Mouse (Mus musculus): ENCODE measurements around the gene Maco1. TPM values are rescaled to one million over a fixed set of nuclear protein-coding genes. Genes with fewer than 3 reads are reported as not detected.
A peak's percentile ranks its signal among the peaks of the same experiment; 100 is the strongest.

The Maco1 gene
- 50.0 and 53.2 TPM in 2 replicates for polyA plus RNA-seq (2011; ENCODE audit: insufficient read depth, insufficient read length, low read depth, missing spikeins)

DNA sequence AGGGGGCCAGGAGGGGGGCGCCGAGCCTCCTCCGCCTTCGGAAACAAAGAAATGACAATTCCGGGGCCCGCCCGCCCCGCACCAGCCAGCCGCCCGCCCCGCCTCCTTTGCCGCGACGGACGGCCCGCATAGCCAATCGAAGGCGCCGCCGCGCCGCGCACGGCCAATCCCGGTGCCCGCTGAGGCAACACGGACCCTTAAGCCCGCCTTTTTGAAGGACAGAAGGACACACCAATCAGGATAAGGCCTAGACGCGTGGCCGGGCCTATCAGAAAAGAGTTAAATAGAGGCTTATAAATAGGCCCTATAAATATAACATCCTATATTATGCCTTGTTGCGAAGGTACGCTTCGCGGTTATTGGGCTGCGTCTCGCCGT lies at the start of gene Maco1:
Gene Maco1, minus strand, starts transcription at position 87 of the 378 bp plus-strand sequence.
- Histone ChIP-seq H3K9me3 (replicated peaks; ENCODE audit: control insufficient read depth, insufficient read depth, low read length, poor library complexity, severe bottlenecking) (no peaks in the 10 kb centered on the region), H3K4me1 (ENCODE audit: control insufficient read depth, insufficient read depth, low read length) (peaks cover 13% of the 10 kb centered on the region), H3K4me3 (ENCODE audit: low read depth, low read length) (peak within 1 kb of the TSS; percentile 97), H3K36me3 (ENCODE audit: control insufficient read depth, insufficient read depth, low read length, poor library complexity, severe bottlenecking) (0 out of 2 replicates have a peak, but pooled peaks cover 3% of the 10 kb centered on the region), H3K27ac (ENCODE audit: insufficient read depth, low read length) (peak within 1 kb of the TSS; percentile 48), H3K9ac (ENCODE audit: low read depth, poor library complexity, severe bottlenecking) (peak within 1 kb of the TSS; percentile 98), H3K27me3 (ENCODE audit: control insufficient read depth, insufficient read depth, low read length, poor library complexity, severe bottlenecking) (no peaks in the 10 kb centered on the region)
- no peak for TF ChIP-seq EP300 (IDR thresholded peaks at IDR 0.05; ENCODE audit: insufficient read depth, low read depth, low read length)
- no peak for TF ChIP-seq CTCF (IDR thresholded peaks at IDR 0.05; ENCODE audit: low read depth, low read length)
- TF ChIP-seq POLR2A (IDR thresholded peaks at IDR 0.05; ENCODE audit: insufficient read depth, low read length), result no peak

GRCm38 (mm10) chr4:134901126-134901525 lies 48.0 kb upstream of the Maco1 start:
- Histone ChIP-seq H3K9me3 (replicated peaks; ENCODE audit: control insufficient read depth, insufficient read depth, low read length, poor library complexity, severe bottlenecking) (no peaks in the 10 kb centered on the region), H3K4me3 (ENCODE audit: low read depth, low read length) (no peak overlapping the region), H3K9ac (ENCODE audit: low read depth, poor library complexity, severe bottlenecking) (no peak overlapping the region), H3K4me1 (ENCODE audit: control insufficient read depth, insufficient read depth, low read length) (no peaks in the 10 kb centered on the region), H3K27ac (ENCODE audit: insufficient read depth, low read length) (no peak overlapping the region), H3K36me3 (ENCODE audit: control insufficient read depth, insufficient read depth, low read length, poor library complexity, severe bottlenecking) (peaks cover 57% of the 10 kb centered on the region), H3K27me3 (ENCODE audit: control insufficient read depth, insufficient read depth, low read length, poor library complexity, severe bottlenecking) (no peaks in the 10 kb centered on the region)
- TF ChIP-seq POLR2A (IDR thresholded peaks at IDR 0.05; ENCODE audit: insufficient read depth, low read length) (no peak), CTCF (IDR thresholded peaks at IDR 0.05; ENCODE audit: low read depth, low read length) (no peak), EP300 (IDR thresholded peaks at IDR 0.05; ENCODE audit: insufficient read depth, low read depth, low read length) (no peak)

- H3K4me1 ChIP-seq (ENCODE audit: control insufficient read depth, insufficient read depth, low read length), result no peaks in the 10 kb centered on the region
- TF ChIP-seq CTCF (IDR thresholded peaks at IDR 0.05; ENCODE audit: low read depth, low read length) (no peak), POLR2A (IDR thresholded peaks at IDR 0.05; ENCODE audit: insufficient read depth, low read length) (no peak), EP300 (IDR thresholded peaks at IDR 0.05; ENCODE audit: insufficient read depth, low read depth, low read length) (no peak)
- no peaks in the 10 kb centered on the region for H3K9me3 ChIP-seq (replicated peaks; ENCODE audit: control insufficient read depth, insufficient read depth, low read length, poor library complexity, severe bottlenecking)
- H3K27me3 ChIP-seq (ENCODE audit: control insufficient read depth, insufficient read depth, low read length, poor library complexity, severe bottlenecking), result no peaks in the 10 kb centered on the region
- H3K9ac ChIP-seq (ENCODE audit: low read depth, poor library complexity, severe bottlenecking), result no peak overlapping the region
- no peak overlapping the region for H3K4me3 ChIP-seq (ENCODE audit: low read depth, low read length)
- peaks cover 34% of the 10 kb centered on the region for H3K36me3 ChIP-seq (ENCODE audit: control insufficient read depth, insufficient read depth, low read length, poor library complexity, severe bottlenecking)
- no peak overlapping the region for H3K27ac ChIP-seq (ENCODE audit: insufficient read depth, low read length)
Observed at GRCm38 (mm10) chr4:134897256-134897655, 44.1 kb upstream of the Maco1 start.

DNA sequence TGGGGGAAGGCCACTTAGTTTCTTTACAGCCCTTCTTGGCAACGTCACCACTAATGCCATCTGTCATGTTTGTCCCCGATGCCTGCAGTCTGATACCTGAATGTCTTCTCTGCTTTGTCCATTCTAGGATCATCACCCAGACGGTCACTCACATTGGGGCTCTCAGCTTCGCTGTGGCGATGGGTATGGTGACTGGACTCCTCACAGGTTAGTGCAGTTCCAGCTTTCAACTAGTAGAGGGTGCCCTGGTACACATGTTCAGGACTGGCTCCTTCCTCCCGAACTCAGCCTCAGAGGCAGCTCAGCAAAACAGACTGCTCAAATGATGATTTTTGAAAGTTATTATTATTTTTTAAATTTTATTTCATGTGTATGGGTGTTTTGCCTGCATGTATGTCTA lies 39.0 kb upstream of the Maco1 start:
- Histone ChIP-seq H3K4me3 (ENCODE audit: low read depth, low read length) (no peak overlapping the region), H3K9ac (ENCODE audit: low read depth, poor library complexity, severe bottlenecking) (no peak overlapping the region), H3K27ac (ENCODE audit: insufficient read depth, low read length) (no peak overlapping the region), H3K27me3 (ENCODE audit: control insufficient read depth, insufficient read depth, low read length, poor library complexity, severe bottlenecking) (no peaks in the 10 kb centered on the region), H3K9me3 (replicated peaks; ENCODE audit: control insufficient read depth, insufficient read depth, low read length, poor library complexity, severe bottlenecking) (no peaks in the 10 kb centered on the region), H3K4me1 (ENCODE audit: control insufficient read depth, insufficient read depth, low read length) (peaks cover 1% of the 10 kb centered on the region), H3K36me3 (ENCODE audit: control insufficient read depth, insufficient read depth, low read length, poor library complexity, severe bottlenecking) (peaks cover 13% of the 10 kb centered on the region; the same call in 1 of the 2 replicates)
- TF ChIP-seq CTCF (IDR thresholded peaks at IDR 0.05; ENCODE audit: low read depth, low read length) (no peak), EP300 (IDR thresholded peaks at IDR 0.05; ENCODE audit: insufficient read depth, low read depth, low read length) (no peak), POLR2A (IDR thresholded peaks at IDR 0.05; ENCODE audit: insufficient read depth, low read length) (no peak)

DNA sequence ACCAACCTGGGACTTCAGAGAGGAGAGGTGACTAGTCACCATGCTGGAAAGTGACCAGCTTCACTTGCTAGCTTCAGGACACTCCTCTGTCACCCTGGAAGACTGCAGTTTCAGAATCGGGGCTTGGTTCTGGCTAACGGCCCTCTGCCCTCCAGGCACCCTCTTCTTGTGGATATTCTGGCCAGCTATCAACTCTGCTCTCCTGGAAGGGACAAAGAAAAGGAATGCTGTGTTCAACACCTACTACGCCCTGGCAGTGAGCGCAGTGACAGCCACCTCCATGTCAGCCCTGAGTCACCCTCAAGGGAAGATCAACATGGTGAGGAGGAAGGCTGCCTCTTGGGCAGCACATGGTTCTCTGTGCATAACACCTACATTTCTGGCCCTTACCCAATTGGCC lies 31.2 kb upstream of the Maco1 start:
- Histone ChIP-seq H3K27ac (ENCODE audit: insufficient read depth, low read length) (no peak overlapping the region), H3K36me3 (ENCODE audit: control insufficient read depth, insufficient read depth, low read length, poor library complexity, severe bottlenecking) (no peaks in the 10 kb centered on the region)

DNA sequence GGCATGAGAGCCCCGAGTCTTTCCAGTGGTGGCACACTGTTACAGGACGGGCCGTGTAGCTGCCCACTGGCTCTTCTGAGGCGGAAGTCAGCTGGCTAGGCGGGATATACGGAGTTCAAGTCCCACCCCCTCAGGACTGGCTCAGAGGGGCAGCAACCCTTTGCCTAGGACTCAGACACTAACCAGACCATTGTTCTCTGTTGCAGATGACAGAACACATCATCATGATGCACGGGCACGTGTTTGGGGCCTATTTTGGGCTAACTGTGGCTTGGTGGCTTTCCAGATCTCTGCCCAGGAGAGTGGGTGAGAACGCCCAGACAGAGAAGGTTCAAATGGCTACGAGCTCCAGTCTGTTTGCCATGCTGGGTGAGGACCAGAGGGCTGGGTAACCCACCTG lies 30.7 kb upstream of the Maco1 start:
- no peak overlapping the region for H3K27ac ChIP-seq (ENCODE audit: insufficient read depth, low read length)
- H3K27me3 ChIP-seq (ENCODE audit: control insufficient read depth, insufficient read depth, low read length, poor library complexity, severe bottlenecking), result no peaks in the 10 kb centered on the region
- no peak overlapping the region for H3K4me3 ChIP-seq (ENCODE audit: low read depth, low read length)
- no peaks in the 10 kb centered on the region for H3K9me3 ChIP-seq (replicated peaks; ENCODE audit: control insufficient read depth, insufficient read depth, low read length, poor library complexity, severe bottlenecking)
- H3K4me1 ChIP-seq (ENCODE audit: control insufficient read depth, insufficient read depth, low read length), result peaks cover 2% of the 10 kb centered on the region
- no peak for TF ChIP-seq EP300 (IDR thresholded peaks at IDR 0.05; ENCODE audit: insufficient read depth, low read depth, low read length)
- no peak for TF ChIP-seq CTCF (IDR thresholded peaks at IDR 0.05; ENCODE audit: low read depth, low read length)
- TF ChIP-seq POLR2A (IDR thresholded peaks at IDR 0.05; ENCODE audit: insufficient read depth, low read length), result no peak
- no peaks in the 10 kb centered on the region for H3K36me3 ChIP-seq (ENCODE audit: control insufficient read depth, insufficient read depth, low read length, poor library complexity, severe bottlenecking)
- H3K9ac ChIP-seq (ENCODE audit: low read depth, poor library complexity, severe bottlenecking), result no peak overlapping the region

More for the DNA sequence above, 31.2 kb upstream of the Maco1 start:
- H3K9me3 ChIP-seq (replicated peaks; ENCODE audit: control insufficient read depth, insufficient read depth, low read length, poor library complexity, severe bottlenecking), result no peaks in the 10 kb centered on the region
- H3K4me1 ChIP-seq (ENCODE audit: control insufficient read depth, insufficient read depth, low read length), result peaks cover 2% of the 10 kb centered on the region
- TF ChIP-seq POLR2A (IDR thresholded peaks at IDR 0.05; ENCODE audit: insufficient read depth, low read length) (no peak), EP300 (IDR thresholded peaks at IDR 0.05; ENCODE audit: insufficient read depth, low read depth, low read length) (no peak), CTCF (IDR thresholded peaks at IDR 0.05; ENCODE audit: low read depth, low read length) (no peak)
- H3K27me3 ChIP-seq (ENCODE audit: control insufficient read depth, insufficient read depth, low read length, poor library complexity, severe bottlenecking), result no peaks in the 10 kb centered on the region
- H3K4me3 ChIP-seq (ENCODE audit: low read depth, low read length), result no peak overlapping the region
- H3K9ac ChIP-seq (ENCODE audit: low read depth, poor library complexity, severe bottlenecking), result no peak overlapping the region

All from ES-Bruce4 (cell line).